Mouse (Mus musculus): Measurements from ENCODE around the gene Cx3cr1.
"Not testable (repeated sequence)": the region's sequence is repeated elsewhere in the genome, so short reads cannot be mapped to it uniquely, and the experiment has no call there.

Cx3cr1 gene

DNA sequence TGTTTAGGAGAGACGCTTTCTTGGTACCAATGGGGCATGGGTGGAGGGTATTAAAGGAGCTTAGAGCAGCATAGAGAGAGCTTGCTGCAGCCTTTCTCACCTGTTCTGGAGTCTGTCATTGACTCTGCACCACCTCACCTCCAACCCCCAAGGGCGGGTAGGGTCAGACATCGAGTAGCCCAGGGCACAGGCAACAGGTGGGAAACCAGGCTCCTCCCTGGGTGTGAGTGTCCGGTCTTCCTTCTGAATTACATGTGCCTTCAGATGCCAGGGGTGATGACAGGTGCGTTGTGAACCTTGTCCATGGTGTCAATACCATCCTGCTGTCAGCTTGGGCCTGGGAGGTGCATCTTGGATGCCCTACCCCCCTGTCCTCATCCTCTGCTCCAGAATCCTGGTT, 45.1 kb downstream of the Cx3cr1 start:
- DNase-seq (ENCODE audit: low read depth) = no peak

DNA sequence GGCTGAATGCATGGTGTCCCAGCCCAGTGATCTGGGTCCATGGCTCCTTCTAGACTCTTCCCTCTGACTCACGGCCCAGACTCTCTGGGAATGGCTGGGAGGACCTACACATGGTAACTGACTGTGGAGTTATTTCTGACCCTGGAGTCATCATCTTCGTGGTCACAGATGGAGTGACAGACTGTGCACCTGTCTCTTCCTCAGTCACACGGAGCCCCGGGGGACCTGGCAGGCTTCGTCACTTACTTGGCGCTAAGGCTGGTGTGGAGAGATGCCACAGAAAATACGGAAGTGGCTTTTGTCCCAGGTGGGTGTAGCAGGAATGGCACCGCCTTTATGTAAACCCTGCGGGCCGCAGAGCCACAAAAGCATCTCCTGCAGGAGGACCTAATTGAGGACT, 45.5 kb downstream of the Cx3cr1 start:
- DNase-seq (ENCODE audit: low read depth) = no peak

DNA sequence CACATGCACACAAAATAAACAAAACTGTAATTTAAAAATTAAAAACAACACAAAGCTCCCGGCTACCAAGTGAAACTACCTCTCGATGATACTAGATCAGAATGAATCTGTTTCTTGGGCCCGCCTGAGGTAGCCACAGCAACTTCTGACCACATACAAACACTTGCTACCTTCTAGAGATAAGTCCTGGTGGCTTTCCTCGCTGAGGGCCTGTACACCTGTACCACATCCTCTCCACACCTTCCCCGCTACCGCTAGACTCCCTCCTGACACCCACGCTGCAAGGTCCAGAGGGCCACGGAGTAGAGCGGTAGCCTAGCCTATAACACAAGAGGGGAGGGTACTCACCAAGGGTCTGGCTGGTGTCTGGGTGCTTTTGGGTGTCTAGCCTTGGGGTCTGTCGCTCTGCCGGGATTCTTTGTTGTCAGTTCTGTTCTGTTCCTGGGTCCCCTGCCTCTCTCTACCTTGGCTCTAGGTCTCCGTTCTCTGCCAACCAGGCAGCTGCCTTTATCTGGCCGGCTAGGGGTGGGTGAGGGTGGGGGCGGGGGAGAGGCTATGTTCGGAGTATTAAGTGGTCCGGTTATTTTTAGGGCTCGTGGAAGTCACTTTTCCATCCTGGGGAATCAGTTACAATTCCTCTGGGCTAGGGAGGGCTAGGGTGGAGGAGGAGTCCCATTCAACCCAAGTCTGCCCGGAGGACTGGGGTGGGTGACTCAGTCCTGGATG, 46.4 kb downstream of the Cx3cr1 start, which contains the start of gene Xirp1:
TSS of gene Xirp1 (minus strand) at position 513 of the 726 bp plus-strand sequence.
- DNase-seq (ENCODE audit: low read depth) = no peak

DNA sequence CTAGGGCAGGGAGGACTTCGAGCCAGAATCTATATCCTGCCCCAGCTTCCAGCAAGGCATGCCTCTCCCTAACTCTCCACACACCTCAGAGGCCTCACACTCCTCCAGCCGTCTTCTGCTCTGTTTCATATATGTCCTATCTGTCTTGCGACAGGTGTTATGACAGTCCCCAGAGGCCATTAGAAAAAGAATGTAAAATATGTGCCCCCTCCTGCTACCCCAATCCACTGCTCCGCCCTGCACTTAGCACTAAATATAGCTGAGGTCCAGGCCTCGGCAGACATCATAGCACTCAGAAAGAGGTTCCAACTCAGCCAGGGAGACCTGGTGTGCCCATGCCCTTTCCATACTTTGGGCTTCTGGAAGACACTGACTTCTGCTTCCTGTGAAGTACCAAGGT, 48.5 kb downstream of the Cx3cr1 start:
- DNase-seq (ENCODE audit: low read depth) = no peak

DNA sequence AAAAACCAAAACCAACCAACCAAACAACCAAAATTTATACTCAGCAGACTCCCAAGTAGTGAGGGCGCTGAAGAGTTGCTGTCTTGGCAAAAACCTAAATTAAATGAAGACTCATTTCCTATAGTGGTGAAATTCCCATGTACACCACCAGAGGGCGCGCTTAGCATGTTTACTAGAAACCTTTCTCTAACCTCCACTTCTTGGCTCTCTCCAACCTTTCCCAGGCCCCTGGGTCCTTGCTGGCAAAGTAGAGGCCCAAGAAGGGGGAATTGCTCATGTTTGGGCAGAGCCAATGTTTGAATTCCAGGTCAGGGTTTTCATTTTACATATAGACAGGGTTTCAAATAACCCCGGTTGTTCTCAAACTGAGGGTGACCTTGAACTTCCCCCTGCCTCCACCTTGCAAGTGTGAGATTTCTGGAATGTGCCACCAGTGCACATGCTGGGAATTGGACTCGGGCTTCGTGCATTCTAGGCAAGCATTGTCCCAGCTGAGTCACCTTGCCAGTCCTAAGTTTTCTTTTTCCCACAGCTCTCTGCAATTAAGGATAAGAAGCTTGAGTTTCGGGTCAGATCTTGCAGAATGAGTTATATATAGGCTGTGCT, 49.3 kb downstream of the Cx3cr1 start:
- peak; percentile 45 for DNase-seq (ENCODE audit: low read depth)

DNA sequence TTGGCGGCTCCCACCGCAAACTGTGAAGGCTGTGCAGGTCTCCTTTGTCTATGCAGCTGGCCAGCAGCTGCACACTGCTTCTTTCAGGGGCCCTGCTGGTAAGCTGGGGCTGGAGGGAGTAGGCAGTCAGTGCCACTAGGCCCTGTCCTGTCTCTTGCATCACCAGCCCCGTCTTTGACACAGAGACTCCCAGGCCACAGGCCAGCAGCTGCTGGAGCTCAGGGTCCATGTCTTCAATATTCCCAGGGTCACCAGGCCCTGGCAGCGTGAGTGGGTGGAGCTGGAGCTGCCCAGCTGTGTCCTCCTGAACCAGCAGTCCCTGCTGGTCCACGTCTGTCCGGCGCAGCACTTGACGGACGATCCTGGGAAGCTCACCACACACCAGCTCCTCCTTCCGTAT, 52.7 kb downstream of the Cx3cr1 start:
- no peak for DNase-seq (ENCODE audit: low read depth)

DNA sequence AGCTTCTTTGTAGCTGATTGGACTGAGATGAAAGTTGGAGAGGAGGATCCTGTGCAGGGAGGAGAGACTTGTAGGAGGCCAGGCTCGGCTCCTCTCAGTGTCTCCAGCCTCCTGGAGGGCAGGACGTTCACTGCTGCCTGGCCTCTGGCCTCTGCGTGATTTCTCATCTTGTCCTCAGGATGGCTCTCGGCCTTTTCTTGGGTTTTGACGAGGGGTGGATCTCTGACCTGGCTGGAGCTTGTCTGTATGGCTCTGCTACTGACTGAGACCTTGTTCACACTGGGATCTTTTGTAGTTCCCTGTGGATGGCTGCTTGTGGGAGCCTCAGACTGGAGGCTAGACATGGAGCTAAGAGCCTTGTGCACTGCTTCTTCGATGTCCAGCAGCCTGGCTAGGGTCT, 54.9 kb downstream of the Cx3cr1 start:
- no peak for DNase-seq (ENCODE audit: low read depth)

DNA sequence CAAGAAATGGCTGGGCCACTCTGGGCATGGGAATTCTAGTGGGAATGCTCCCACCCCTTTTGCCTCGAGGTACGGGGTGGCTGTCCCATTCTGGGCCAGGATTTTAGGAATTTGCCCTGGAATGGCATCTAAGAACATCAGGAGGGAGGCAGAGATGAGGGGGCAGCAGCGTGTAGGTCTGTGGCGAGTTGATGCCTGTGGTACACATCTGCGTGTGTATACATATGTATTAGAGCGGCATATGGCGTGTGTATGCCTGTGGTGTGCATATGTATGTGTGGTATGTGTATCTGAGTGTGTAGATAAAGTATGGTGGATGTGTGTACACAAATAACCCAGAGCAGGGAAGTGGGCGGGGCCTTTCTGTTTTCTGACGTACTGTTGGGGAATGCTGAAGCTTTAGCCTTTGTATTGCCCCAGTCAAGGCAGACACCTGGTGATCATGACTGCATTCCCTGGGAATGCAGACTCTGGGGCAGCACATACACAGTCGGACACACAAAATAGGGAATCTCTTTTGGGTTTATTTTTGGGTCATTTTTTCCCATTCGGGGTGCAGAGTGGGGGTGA, 56.3 kb downstream of the Cx3cr1 start:
- DNase-seq (ENCODE audit: low read depth) = no peak

DNA sequence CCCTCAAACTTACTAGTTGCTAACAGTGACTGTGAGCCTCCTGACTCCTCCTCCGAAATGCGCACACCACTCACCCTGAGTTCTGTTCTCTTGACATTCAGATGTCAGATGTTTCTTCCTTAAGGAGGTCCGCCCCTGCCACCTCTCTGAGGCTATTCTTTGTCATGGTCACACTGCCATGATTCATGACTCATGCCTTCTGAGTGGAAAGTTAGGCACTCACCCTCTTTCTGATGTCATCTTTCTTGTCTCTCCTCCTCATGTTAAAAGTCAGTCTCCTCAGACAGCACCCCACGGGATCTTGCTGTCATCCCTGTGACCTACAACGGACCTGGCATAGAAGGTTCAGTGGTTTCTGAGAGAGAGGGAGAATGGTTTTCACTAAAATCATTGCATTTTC, 56.9 kb downstream of the Cx3cr1 start:
- DNase-seq (ENCODE audit: low read depth) = no peak

DNA sequence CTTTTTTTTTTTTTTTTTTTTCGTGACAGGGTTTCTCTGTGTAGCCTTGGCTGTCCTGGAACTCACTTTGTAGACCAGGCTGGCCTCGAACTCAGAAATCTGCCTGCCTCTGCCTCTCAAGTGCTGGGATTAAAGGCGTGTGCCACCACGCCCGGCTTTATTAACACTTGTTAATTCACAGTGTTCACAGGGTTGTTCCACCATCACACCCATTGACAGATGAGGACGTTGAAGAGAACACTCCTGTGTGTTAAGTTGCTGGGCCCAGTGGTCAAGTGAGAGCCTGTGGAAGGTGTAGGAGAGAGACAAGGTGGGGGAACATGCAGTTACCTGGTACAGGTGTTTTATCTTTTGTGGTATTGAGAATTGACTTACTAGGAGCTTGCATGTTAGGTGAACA, 57.5 kb downstream of the Cx3cr1 start:
- not testable (repeated sequence) for DNase-seq (ENCODE audit: low read depth)

DNA sequence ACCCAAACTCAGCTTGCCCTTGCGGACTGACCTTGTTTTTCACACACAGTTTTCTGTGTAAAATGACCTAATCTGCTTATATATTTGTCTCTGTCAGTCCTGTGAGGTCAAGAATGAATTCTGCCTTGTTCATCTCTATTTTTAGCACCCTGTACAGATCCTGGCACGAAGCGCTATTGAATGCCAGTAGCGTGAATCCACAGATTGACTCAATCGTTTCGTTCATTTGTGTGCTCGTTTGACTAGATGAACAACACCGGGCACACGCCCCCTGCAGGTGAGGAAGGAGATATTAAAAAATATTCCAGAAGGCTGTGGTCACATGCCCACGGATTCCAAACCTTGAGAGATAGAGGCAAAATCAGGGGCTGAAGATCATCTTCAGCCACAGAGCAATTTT, 58.1 kb downstream of the Cx3cr1 start:
- no peak for DNase-seq (ENCODE audit: low read depth)

DNA sequence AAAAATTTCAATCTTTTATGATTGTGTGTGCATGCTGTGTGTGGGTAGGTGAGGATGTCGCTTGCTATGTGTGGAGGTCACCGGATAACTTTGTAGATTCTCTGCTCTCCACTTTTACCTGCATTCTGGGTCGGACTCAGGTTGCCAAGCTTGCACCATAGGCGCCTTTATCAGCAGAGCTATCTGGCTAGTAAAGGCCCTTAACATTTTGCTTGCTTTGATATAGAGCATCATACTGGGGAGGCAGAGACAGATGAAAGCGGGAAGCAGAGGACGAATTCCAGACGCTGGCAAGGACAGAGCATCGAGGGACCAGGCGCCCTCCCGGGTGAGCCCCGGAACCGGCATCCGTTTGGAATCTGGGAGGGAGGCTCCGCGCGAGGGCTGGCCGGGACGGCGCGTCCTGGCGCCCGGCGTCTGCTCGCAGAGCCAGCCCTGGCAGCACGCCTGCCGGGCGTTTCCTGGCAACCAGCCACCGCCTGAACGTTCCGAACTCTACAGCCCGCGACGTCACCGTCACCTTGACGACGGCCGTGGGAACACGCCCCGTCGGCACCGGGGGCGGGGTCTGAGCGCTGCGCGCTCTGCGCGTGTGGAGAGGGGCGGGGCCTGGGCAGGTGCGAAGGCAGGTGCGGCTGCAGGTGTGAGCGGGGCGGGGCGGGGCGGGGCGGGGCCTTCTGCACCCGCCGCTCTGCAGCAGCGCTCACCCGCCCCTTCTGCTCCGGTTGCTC, 58.7 kb downstream of the Cx3cr1 start:
- peak; percentile 82 for DNase-seq (ENCODE audit: low read depth)

DNA sequence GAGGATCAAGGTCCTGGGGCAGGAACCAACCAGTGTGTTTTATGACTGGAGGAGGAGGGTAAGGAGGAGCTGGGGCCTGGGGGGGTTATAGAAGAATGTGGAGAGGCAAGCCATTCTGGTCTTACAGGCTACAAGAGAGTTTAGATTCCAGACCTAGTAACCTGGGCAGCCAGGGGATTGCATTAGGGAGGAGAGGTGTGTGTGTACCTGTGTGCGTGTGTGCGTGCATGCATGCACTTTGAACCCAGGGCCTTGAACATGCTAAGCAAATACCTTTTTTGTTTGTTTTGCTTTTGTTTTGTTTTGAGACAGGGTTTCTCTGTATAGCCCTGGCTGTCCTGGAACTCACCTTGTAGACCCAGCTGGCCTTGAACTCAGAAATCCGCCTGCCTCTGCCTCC, 59.8 kb downstream of the Cx3cr1 start:
- no peak for DNase-seq (ENCODE audit: low read depth)

DNA sequence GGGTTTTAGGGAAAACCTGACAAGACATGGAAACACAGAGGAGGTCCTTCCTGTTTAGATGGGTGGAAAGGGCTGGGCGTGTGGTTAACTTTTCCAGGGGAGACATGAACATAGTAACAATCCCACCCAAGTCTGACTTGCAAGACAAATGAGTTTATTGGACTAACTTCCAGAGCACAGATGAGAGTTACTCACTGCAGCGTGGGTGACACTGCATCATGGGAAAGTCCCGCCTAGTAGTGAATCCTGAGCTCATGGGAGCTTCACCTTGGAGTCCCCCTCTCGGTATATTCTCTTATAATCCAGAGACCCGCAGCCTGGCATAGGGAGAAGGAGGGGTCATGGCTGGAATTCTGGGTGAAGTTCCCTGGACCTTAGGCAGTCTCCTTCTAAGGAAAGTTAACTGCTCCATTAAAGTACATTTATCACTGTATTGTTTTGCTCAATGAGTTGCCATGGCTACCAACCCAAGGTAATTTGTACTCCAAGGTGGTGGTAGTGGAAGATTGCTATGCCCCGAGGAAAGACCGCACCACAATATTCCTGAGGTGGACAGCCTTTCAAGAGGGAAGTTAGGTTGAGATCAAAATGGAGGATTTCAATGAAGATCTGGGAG, 60.3 kb downstream of the Cx3cr1 start:
- no peak for DNase-seq (ENCODE audit: low read depth)

DNA sequence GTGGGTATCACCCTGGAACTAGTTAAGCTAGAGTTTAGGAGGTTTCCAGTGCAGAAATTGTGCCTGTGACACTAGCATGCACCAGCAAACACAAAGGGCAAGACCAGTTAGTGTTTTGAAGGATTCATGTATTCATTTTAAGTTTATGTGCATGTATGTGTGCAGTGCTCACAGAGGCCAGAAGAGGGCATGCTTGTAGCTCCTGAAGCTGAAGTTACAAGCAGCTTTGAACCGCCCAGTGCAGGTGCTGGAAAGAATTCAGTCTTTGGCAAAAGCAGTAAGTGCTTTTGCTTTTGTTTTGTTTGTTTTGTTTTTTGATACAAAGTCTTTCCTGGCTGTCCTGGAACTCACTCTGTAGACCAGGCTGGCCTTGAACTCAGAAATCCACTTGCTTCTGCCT, 61.8 kb downstream of the Cx3cr1 start:
- no peak for DNase-seq (ENCODE audit: low read depth)

DNA sequence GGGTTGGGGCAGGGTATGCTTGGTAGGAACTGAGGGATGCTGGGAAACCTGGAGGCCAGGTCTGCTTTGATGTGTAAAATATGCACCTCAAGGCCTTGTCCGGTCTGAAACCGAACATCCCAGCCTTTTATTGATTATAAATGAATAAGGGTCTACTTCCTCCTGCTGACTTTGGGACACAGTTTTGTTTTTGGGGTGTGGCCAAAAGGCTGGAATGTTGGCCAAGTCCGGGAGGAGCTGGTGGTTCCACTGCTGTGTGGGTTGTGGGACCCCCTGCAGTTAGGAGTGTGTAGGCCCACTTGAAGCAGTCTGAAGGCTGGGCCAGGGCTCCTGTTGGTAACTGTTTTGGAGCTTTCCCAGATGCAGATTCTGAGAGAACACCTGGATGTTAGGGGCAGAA, 63.7 kb downstream of the Cx3cr1 start:
- no peak for DNase-seq (ENCODE audit: low read depth)

DNA sequence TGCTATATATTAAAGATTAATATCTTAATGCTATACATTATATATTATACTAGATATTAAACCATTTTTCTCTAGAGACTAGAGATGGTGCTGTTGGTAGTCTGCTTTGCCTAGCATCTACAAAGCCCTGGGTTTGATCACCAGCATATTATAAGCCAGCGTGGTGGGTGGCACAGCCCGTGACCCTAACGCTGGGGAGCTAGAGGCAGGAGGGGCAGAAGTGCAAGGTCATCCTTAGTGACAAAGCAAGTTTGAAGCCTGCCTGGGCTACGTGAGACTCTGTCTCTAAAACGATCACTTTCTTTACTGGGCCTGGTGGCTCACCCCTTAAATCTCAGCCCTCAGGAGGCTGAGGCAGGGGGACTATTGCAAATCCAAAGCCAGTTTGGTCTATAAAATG, 66.8 kb downstream of the Cx3cr1 start:
- DNase-seq (ENCODE audit: low read depth) = no peak

DNA sequence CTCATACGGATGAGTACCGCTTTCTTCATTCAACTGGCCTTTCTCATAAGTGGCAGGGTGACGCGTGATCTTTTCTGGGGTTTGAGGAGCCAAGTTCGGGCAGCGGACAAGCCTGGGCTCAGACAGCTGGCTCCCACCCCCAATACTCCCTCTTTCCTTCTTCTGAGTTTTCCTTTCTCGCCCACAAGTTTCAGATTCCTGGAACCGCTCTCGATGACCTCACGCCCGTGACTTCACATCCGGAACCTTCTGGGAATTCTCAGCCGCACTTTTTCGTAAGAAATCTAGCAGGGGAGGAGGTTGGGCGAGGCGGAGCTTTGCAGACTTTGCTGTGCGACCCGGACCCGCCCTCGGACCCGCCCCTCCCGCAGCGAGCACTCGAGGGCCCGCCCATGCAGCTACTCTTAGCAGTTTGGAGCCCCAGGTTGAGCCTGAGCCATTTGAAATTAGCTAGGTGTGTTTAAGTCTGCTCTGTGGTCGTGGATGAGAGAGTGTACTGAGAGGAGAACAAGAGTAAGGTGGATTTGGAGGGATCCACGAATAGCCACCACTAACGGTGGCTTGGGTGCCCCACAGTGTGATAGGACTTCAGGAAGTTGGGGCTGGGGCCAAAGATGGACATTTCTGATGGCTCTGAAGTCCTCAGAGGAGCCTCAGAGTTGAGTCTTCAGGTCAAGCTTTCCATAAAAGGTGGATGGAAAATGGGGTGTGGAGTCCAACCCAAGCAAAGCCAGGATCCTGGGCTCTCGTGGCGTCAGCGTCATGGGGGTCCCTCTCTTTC, 67.5 kb downstream of the Cx3cr1 start:
- DNase-seq (ENCODE audit: low read depth) = peak; percentile 92

DNA sequence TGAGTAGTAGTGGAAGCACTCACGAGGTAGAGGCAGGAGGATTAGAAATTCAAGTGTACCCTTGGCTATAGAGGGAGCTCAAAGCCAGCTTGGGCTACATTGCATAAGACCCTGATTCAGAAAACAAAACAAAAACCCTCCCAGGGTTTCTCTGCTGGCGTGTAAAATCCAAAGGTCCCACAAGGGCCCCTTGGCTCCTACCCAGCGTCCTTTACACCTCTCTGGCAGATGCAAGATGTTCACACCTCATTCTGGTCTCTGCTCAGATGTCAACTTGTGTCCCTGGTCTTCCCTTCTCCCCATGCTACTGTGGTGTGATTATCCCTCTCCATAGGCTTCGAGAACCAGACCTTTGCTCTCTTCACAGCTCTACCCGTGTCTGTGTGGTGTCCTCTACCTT, 68.9 kb downstream of the Cx3cr1 start:
- no peak for DNase-seq (ENCODE audit: low read depth)

DNA sequence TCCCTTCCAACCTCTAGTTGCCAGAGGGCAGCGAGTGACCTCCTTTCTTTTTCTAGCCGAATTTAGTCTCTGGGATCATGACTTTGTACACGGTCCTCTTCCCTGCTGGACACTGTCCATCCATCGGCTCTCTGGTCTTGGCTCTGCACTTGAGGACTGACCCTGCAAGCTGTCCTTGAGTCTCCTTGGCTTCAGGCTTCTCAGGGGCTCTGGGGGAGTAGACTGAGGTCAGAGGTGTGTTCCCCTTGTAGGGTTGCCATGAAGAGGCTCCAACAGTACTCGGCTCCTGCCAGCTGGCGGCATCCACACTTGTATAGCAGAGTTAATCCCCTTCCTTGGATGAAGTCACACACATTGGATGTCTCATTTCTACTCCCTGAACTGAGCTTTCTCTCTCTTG, 70.0 kb downstream of the Cx3cr1 start:
- no peak for DNase-seq (ENCODE audit: low read depth)

DNA sequence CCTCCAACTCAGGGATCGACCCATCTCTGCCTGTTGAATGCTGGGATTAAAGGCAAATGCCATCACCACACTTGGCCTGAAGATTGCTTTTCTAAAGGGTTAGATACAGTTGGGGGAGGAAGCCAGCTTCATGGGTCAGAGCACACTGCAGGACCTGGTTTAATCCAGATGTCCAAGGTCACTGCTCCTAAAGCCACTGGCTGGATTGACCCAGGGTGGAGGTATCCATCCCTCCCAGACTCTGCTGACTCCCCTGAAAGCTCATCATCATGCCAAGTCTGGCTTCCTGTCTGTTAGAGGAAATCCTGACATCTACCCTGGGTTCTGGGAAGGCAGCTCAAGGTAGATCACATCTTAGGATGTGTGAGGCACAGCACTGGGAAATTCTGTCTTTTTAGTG, 70.9 kb downstream of the Cx3cr1 start:
- DNase-seq (ENCODE audit: low read depth) = no peak

DNA sequence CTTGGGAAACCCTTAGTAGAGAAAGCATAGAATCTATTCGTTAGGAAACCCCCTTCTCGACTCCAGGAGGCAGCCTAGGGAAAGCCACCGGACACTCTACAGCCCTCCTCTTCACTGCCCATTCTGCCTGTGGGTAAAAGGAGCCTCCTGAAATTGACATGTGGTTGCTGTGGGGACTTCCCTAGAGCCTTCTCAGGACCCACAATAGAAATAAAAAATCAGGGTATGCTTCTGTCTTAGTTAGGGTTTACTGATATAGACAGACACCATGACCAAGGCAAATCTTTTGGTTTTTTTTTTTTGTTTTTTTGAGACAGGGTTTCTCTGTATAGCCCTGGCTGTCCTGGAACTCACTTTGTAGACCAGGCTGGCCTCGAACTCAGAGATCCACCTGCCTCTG, 73.6 kb downstream of the Cx3cr1 start:
- no peak for DNase-seq (ENCODE audit: low read depth)

Data from c-Kit-positive CD71-positive TER-119-negative erythroid progenitor cells, embryonic 14.5 days (primary cell).